Mouse (Mus musculus) limb, embryonic 11.5 days (tissue): ENCODE data around the gene Fam209. TPM values are rescaled to one million over a fixed set of nuclear protein-coding genes. Genes with fewer than 3 reads are reported as not detected.

ENCODE experiments used
- ATAC-seq: fragments of 200-750 bp; cut with Nextera tagmentation; 2 replicates; pipeline ENCODE4 v1.8.0; 2017; ENCODE audit warnings: low read depth; ENCODE audit not compliant: insufficient number of reproducible peaks, low FRiP score, low TSS enrichment
- DNase-seq: peaks from one replicate; pipeline ENCODE4 v3.0.0-alpha.2; 2015; ENCODE audit warnings: low spot score
- H3K27ac ChIP-seq: fragments of 300-500 bp; sonication (generic); replicated peaks from 2 replicates; pipeline ENCODE4 v1.5.1; 2014; ENCODE audit warnings: low read depth, mild to moderate bottlenecking, low read length
- H3K27me3 ChIP-seq: fragments of 300-500 bp; sonication (generic); 2 replicates; pipeline ENCODE4 v1.6.1; 2014; ENCODE audit warnings: mild to moderate bottlenecking, low read length, mixed read lengths; ENCODE audit not compliant: control insufficient read depth, insufficient read depth
- H3K36me3 ChIP-seq: fragments of 300-500 bp; sonication (generic); 2 replicates; pipeline ENCODE4 v1.6.1; 2014; ENCODE audit warnings: mild to moderate bottlenecking, low read length, moderate library complexity, mixed read lengths; ENCODE audit not compliant: control insufficient read depth, insufficient read depth
- H3K4me1 ChIP-seq: fragments of 300-500 bp; sonication (generic); 2 replicates; pipeline ENCODE4 v1.6.1; 2014; ENCODE audit warnings: low read length, mixed read lengths; ENCODE audit not compliant: control insufficient read depth, insufficient read depth
- H3K4me2 ChIP-seq: fragments of 300-500 bp; sonication (generic); 2 replicates; pipeline ENCODE4 v1.6.1; 2014; ENCODE audit warnings: low read depth, mild to moderate bottlenecking, moderate library complexity; ENCODE audit not compliant: severe bottlenecking
- H3K4me3 ChIP-seq: fragments of 300-500 bp; sonication (generic); 2 replicates; pipeline ENCODE4 v1.5.1; 2014; ENCODE audit warnings: low read depth, low read length
- H3K9ac ChIP-seq: fragments of 300-500 bp; sonication (generic); 2 replicates; pipeline ENCODE4 v1.6.1; 2014; ENCODE audit warnings: mild to moderate bottlenecking, low read length
- H3K9me3 ChIP-seq: fragments of 300-500 bp; sonication (generic); 2 replicates; pipeline ENCODE4 v1.6.1; 2016; ENCODE audit warnings: low read length; ENCODE audit not compliant: control insufficient read depth
- WGBS: fragments of 180-500 bp; shearing (Covaris S2); extraction: QIAGEN DNeasy Blood & Tissue Kit; methylation state at CpG from one replicate; pipeline ENCODE4 v1.1.7; 2014; 5-methylcytosine and 5-hydroxymethylcytosine counted together
- polyA plus RNA-seq: library from polyadenylated mRNA; unstranded; fragments of >200 nt; fragmentation: Nextera tagmentation; extraction: Ambion mirVana; gene quantifications from 2 replicates; pipeline ENCODE4 v1.2.1, GENCODE M21; 2014

The Fam209 gene
- polyA plus RNA-seq, 1 experiment from 2014 or later: not detected

DNA sequence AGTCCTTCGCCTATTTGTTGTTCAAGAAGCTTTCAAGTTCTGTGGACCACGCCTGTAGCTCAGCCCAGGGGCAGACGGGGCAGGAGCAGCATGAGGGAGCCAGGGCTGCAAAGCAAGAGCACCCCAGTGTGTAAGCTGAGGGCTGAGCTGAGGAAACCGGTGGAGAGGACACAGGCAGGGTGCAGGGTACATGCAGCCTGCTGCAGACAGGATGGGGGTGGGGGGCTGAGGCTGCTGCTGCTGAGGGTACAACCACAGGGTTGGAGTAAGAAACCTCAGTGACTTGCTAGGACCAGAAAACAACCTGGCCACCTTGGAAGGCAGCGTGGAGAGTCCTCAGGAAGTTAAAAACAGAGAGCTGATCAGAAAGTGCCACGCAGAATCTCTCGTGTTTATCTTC lies 8.0 kb downstream of the Fam209 start:
- Histone ChIP-seq H3K4me1 (no peaks in the 10 kb centered on the region), H3K4me3 (no peak overlapping the region), H3K27ac (no peak overlapping the region), H3K4me2 (no peak overlapping the region), H3K27me3 (0 out of 2 replicates have a peak, but pooled peaks cover 2% of the 10 kb centered on the region), H3K9me3 (no peaks in the 10 kb centered on the region), H3K9ac (0 out of 2 replicates have a peak overlapping the region, but pooled peaks have one; percentile 4), H3K36me3 (no peaks in the 10 kb centered on the region)
- DNase-seq (no peak), ATAC-seq (no peak)
- 65% methylated on average over 7 of the region's 7 CpGs for WGBS

DNA sequence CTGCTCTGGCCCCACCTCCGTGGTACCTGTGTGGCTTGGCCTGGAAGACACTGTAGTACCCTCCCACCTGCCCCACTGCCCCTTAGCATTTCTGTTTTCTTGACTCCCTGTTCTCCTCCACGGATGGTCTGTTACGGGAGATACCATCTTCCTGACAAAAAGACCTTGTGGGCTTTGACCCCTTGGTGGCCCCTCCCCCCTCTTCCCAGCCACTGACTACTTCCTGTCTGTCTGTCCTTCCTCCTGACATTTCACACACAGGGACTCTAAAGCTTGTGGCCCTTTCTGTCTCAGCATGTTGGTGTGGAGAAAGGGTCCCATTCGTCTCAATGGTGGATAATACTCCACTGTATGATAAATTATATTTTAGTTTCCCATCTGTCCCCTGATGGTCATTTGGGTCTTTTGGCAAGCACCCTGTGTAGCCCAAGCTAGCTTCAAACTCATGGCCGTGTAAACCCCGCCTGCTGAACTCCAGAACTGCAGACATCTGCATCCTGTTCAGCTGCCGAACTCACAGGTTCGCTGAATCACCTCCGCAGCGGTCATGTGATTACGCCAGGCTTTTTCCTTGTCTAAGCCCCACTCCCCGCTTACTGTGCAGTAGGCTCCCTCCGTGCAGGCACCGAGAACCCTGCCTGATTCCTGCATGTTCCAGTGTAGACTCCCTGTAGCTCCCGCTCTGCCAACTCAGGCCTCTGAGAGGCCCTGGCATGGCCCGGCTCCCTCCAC lies 9.5 kb downstream of the Fam209 start:
- ATAC-seq (no peak), DNase-seq (no peak)
- H3K4me1 ChIP-seq: no peaks in the 10 kb centered on the region
- H3K27me3 ChIP-seq: no peaks in the 10 kb centered on the region
- H3K36me3 ChIP-seq: no peaks in the 10 kb centered on the region
- H3K9me3 ChIP-seq: no peaks in the 10 kb centered on the region
- no peak overlapping the region for H3K4me2 ChIP-seq
- H3K9ac ChIP-seq: no peak overlapping the region
- H3K4me3 ChIP-seq: no peak overlapping the region
- no peak overlapping the region for H3K27ac ChIP-seq
- WGBS: 83% methylated on average over 16 of the region's 16 CpGs

DNA sequence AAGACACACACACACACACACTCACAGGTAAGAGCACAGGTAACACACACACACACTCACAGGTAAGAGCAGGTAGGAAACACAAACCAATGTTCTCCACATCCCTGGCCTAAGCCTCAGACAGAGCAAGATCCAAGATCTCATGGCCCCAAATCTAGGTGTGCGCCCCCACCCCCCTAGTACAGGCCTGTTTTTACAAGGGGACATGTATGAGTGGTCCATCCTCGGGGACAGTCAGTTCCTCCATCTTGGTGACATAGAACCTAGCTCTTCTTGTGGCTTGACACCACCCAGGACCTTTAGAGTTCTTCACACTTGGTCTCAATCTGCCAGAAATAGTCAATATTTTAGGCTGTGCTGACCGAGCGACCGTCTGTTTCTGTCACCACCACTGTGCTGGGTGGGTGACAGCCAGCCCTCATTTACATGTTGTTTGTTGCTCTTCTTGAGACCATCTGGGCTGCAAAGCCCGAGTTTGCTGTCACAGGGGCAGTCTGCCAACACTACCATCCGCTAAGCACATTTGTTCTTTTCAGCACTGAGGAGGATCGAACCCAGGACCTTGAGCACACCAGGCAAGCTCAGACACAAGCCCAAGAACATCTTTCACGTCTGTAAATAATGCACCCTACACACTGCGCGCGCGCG lies 11.6 kb downstream of the Fam209 start:
- Histone ChIP-seq H3K4me1 (no peaks in the 10 kb centered on the region), H3K9ac (no peak overlapping the region), H3K4me3 (no peak overlapping the region), H3K27ac (no peak overlapping the region), H3K27me3 (no peaks in the 10 kb centered on the region), H3K36me3 (no peaks in the 10 kb centered on the region), H3K9me3 (no peaks in the 10 kb centered on the region), H3K4me2 (no peak overlapping the region)
- ATAC-seq: no peak
- 88% methylated on average over 14 of the region's 14 CpGs for WGBS
- DNase-seq: no peak

DNA sequence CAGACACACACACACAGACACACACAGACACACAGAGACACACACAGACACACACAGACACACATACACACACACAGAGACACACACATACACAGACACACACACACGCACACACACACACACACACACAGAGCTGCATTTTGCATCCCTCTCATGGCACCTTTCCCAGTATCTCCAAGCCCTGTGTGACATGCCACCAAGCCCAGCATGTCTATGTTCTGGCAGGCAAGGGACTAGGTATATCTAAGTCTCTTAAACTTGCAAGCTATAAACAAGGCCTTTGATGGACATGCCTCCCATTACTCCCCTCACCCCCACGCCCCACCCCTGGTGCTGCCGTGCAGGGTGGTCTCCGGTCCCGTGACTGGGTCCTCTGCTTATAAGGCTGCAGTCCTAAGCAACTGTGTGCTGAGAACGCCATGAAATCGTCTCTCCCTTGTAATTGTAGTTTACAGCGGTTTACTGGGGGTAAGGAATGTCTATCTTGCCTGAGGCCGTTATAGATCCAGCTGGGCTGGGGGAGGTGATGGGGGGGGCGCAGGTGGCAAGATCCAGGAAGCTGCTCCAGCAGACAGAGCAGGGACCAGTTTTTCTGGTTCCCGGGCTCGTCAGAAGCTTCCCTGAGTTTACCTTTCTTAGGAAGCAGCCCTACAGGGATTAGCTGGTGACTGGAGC lies 12.5 kb downstream of the Fam209 start:
- Histone ChIP-seq H3K4me1 (no peaks in the 10 kb centered on the region), H3K27ac (no peak overlapping the region), H3K9ac (no peak overlapping the region), H3K36me3 (no peaks in the 10 kb centered on the region), H3K4me3 (no peak overlapping the region), H3K4me2 (no peak overlapping the region), H3K9me3 (no peaks in the 10 kb centered on the region), H3K27me3 (no peaks in the 10 kb centered on the region)
- 21% methylated on average over 12 of the region's 12 CpGs for WGBS
- ATAC-seq (0 out of 2 replicates have a peak, but pooled peaks have one; percentile 28), DNase-seq (peak; percentile 63)

DNA sequence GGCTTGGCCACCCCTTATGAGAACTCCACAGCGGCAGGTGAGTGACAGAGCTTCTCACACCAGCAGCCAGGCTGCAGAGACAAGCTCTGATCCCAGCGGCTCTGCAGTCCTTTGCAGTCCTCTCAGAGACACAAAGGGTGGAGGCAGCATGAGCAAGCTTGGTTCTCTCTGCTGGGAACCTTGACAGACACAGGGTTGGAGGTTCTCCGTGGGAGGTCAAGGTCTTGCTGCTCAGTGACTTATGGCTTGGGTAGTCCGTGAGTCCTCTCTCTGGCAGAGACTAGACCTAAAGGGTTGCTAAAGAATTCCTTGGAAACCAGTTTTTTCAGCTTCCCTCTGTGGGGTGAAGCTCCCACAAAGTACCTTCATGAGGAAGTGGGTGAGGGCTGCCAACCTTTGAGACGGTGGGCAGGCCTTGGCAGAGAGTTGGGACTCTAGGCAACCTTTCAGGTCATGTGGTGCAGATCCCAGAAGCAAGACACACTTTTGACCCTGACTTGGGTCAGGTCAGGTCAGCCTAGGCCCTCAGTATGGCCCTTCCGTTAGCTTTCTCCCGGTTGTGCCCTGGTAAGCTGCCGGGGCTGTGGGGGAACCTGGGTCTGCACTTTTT lies 24.5 kb downstream of the Fam209 start:
- no peak overlapping the region for H3K4me2 ChIP-seq
- H3K36me3 ChIP-seq: no peaks in the 10 kb centered on the region
- H3K4me1 ChIP-seq: no peaks in the 10 kb centered on the region
- ATAC-seq (no peak), DNase-seq (no peak)
- 70% methylated on average over 8 of the region's 8 CpGs for WGBS
- no peak overlapping the region for H3K27ac ChIP-seq
- no peak overlapping the region for H3K4me3 ChIP-seq
- no peaks in the 10 kb centered on the region for H3K9me3 ChIP-seq
- H3K27me3 ChIP-seq: no peaks in the 10 kb centered on the region
- no peak overlapping the region for H3K9ac ChIP-seq

DNA sequence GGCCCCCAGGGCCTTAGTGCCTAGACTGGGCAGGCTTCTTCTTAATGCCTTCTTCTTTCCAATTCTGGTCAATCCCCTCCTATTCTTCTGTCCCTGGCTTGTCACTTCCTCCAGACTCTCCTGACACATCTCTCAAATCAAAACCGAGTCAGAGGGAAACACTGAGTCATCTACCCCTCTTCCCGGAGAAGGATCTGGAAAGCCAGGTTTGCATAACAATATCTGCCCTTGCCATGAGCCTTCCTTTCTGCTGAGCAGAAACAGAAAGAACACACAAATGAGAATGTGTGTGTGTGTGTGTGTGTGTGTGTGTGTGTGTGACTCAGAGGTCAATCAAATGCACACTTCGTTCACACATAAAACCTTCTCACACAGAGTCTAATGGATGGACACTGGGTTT lies 26.5 kb downstream of the Fam209 start:
- Histone ChIP-seq H3K27ac (no peak overlapping the region), H3K4me2 (no peak overlapping the region), H3K4me3 (no peak overlapping the region), H3K27me3 (no peaks in the 10 kb centered on the region), H3K9ac (no peak overlapping the region), H3K9me3 (no peaks in the 10 kb centered on the region), H3K4me1 (no peaks in the 10 kb centered on the region), H3K36me3 (no peaks in the 10 kb centered on the region)
- no peak for DNase-seq
- no peak for ATAC-seq
- WGBS: 80% methylated on average over 3 of the region's 3 CpGs

DNA sequence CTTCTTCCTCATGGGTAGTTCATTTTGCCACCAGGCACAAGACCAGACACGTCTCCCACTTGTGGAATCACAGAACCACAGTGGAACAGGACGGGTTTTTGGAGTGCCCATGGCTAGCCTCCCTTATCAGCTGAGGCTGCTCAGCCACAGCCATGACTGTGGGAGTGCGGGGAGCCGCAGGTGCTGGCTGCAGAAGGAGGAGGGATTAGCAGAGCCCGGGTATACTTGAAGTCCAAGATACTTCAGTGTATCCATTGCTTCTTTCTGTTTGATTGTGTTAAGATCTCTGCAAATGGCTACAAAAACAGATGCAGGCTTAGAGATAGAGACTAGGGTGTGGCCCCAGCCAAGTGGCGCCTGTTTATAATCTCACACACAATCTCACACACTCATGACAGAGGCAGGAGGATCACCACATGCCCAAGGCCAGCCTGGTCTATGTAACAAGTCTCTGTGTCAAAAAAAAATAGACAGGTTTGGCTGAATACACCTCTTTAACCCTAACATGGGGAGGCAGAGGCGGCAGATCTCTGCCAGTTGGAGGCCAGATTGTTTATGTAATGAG lies 28.5 kb downstream of the Fam209 start:
- H3K27ac ChIP-seq: no peak overlapping the region
- H3K4me2 ChIP-seq: no peak overlapping the region
- no peak overlapping the region for H3K9ac ChIP-seq
- no peaks in the 10 kb centered on the region for H3K36me3 ChIP-seq
- no peak overlapping the region for H3K4me3 ChIP-seq
- no peaks in the 10 kb centered on the region for H3K27me3 ChIP-seq
- no peaks in the 10 kb centered on the region for H3K4me1 ChIP-seq
- WGBS: 52% methylated on average over 7 of the region's 7 CpGs
- ATAC-seq: no peak
- no peak for DNase-seq
- no peaks in the 10 kb centered on the region for H3K9me3 ChIP-seq

DNA sequence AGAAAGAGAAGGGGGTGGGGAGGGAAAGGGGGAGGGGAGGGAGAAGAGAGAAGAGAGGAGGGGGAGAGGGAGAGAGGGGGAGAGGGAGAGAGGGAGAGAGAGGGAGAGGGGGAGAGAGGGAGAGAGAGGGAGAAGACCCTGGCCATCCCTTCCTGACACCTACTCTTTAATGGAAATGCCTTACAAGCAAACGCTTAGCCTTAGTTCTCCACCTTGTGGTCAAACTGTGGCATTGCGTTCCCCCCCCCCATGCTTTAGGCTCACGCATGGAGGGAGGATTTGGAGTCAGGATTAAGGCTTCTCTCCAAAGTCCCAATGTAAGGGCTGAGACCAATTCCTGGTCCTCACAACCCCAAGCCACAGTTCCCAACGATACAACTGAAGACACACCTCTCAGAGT lies 29.0 kb downstream of the Fam209 start:
- no peaks in the 10 kb centered on the region for H3K9me3 ChIP-seq
- H3K36me3 ChIP-seq: no peaks in the 10 kb centered on the region
- no peak overlapping the region for H3K9ac ChIP-seq
- ATAC-seq: no peak
- H3K27ac ChIP-seq: no peak overlapping the region
- no peaks in the 10 kb centered on the region for H3K27me3 ChIP-seq
- peak; percentile 79 for DNase-seq
- H3K4me3 ChIP-seq: no peak overlapping the region
- H3K4me2 ChIP-seq: no peak overlapping the region
- no peaks in the 10 kb centered on the region for H3K4me1 ChIP-seq
- WGBS: 2% methylated on average over 4 of the region's 4 CpGs
